Mouse (Mus musculus) thymus, postnatal 4 days (tissue): Measurements from ENCODE around the gene Gm10645.
A peak's percentile ranks its signal among the peaks of the same experiment; 100 is the strongest.

Experiments
- DNase-seq: peaks from one replicate; pipeline ENCODE4 v3.0.0; 2021

Gene Gm10645

GRCm38 (mm10) chr8:83165931-83166867, at the start of gene Gm10645:
Gene Gm10645, minus strand, starts transcription at chr8:83166170.
- peak; percentile 21 for DNase-seq

- DNase-seq = no peak
Measured at GRCm38 (mm10) chr8:83215065-83215464, 49.1 kb upstream of the Gm10645 start.

- DNase-seq = no peak
Measured at GRCm38 (mm10) chr8:83210676-83211075, 44.7 kb upstream of the Gm10645 start.

- DNase-seq = no peak
Measured at GRCm38 (mm10) chr8:83209581-83209980, 43.6 kb upstream of the Gm10645 start.

GRCm38 (mm10) chr8:83205907-83206306, 39.9 kb upstream of the Gm10645 start:
- DNase-seq = no peak

- no peak for DNase-seq
Measured at GRCm38 (mm10) chr8:83202946-83203345, 37.0 kb upstream of the Gm10645 start.

- no peak for DNase-seq
Measured at GRCm38 (mm10) chr8:83200191-83201177, 34.5 kb upstream of the Gm10645 start.

GRCm38 (mm10) chr8:83199715-83200114, 33.7 kb upstream of the Gm10645 start:
- DNase-seq = no peak

- no peak for DNase-seq
Measured at GRCm38 (mm10) chr8:83196088-83196487, 30.1 kb upstream of the Gm10645 start.

GRCm38 (mm10) chr8:83189538-83190095, 23.6 kb upstream of the Gm10645 start:
- DNase-seq = no peak

- DNase-seq = no peak
Measured at GRCm38 (mm10) chr8:83187363-83187962, 21.5 kb upstream of the Gm10645 start.

GRCm38 (mm10) chr8:83186376-83186775, 20.4 kb upstream of the Gm10645 start:
- DNase-seq = no peak

- DNase-seq = no peak
Measured at GRCm38 (mm10) chr8:83182784-83183183, 16.8 kb upstream of the Gm10645 start.

GRCm38 (mm10) chr8:83181851-83182482, 16.0 kb upstream of the Gm10645 start:
- DNase-seq = no peak

GRCm38 (mm10) chr8:83178228-83178742, 12.3 kb upstream of the Gm10645 start:
- DNase-seq = peak; percentile 11

- no peak for DNase-seq
Measured at GRCm38 (mm10) chr8:83177317-83178195, 11.6 kb upstream of the Gm10645 start.

- no peak for DNase-seq
Measured at GRCm38 (mm10) chr8:83176785-83177184, 10.8 kb upstream of the Gm10645 start.

GRCm38 (mm10) chr8:83175680-83176079, 9.7 kb upstream of the Gm10645 start:
- DNase-seq = no peak

GRCm38 (mm10) chr8:83170894-83171293, 4.9 kb upstream of the Gm10645 start:
- no peak for DNase-seq

GRCm38 (mm10) chr8:83169709-83170108, 3.7 kb upstream of the Gm10645 start:
- peak; percentile 33 for DNase-seq

- DNase-seq = no peak
Measured at GRCm38 (mm10) chr8:83169127-83169526, 3.2 kb upstream of the Gm10645 start.
